Mouse (Mus musculus): ENCODE data around the gene Taf8. TPM values are rescaled to one million over a fixed set of nuclear protein-coding genes. Genes with fewer than 3 reads are reported as not detected.

The Taf8 gene
- total RNA-seq, 2 experiments from 2014 or later, result 13.8 to 14.3 TPM

DNA sequence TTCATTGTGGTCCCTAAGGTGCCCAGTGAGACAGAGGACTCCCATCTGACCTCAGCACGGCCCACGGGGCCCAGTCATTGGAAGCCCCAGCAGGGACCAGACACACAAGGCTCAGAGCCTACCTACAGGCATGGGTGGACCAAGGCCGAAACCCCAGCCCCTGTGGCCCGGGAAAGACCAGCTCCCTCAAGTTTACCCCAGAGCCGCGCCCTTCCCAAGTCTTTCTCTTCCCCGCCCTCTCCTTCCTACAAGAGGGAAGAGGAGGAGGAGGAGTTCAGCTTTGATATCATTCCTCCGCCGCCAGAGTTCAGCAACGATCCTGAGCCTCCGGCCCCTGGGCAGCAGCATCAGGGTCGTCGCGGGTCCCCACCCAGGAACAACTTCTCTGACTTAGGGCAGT is 34.0 kb downstream of the Taf8 start:
- intact Hi-C loops (cut with DNase I), result no loop called here
- no peak for DNase-seq (ENCODE audit: extremely low spot score in 1 of 2, low spot score in 2 of 2)

DNA sequence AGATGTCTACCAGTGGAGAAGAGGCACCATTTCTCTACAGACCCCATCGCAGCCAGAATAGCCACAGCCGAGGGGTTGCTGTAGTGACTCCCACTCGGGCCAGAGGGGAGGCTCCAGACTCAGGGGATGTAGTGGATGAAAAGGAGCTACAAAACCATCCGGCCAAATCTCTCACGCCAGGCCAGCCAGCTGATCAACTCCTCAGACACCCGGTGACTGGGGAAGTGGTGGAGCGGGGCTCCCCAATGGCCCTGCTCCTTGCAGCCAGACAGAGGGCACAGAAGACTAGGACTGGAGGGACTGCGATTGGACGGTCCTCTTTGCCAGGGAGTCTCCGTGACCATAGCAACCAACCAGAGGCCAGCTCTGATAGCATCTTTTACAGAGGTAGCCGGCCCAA is 34.4 kb downstream of the Taf8 start:
- no peak for DNase-seq (ENCODE audit: extremely low spot score in 1 of 2, low spot score in 2 of 2)
- intact Hi-C loops (cut with DNase I), result no loop called here

DNA sequence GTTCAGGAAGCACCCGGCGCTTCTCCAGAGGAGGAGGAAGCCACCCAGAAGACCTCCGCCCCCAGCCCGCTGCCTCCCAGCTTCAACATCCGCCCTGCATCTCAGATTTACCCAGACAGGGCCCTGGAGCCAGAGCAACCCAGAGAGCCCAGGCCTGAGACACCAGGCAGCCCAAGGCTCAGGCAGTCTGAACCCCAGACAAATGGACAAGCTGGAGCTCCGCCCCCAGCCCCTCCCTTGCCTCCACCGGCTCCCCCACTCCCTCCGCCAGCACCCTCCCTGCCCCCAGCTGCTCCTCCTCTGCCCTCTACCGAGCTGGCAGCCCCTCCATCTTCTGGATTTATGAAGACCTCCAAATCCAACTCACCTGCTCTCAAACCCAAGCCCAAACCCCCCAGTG is 35.8 kb downstream of the Taf8 start:
- DNase-seq (ENCODE audit: extremely low spot score in 1 of 2, low spot score in 2 of 2), result no peak
- intact Hi-C loops (cut with DNase I), result no loop called here

DNA sequence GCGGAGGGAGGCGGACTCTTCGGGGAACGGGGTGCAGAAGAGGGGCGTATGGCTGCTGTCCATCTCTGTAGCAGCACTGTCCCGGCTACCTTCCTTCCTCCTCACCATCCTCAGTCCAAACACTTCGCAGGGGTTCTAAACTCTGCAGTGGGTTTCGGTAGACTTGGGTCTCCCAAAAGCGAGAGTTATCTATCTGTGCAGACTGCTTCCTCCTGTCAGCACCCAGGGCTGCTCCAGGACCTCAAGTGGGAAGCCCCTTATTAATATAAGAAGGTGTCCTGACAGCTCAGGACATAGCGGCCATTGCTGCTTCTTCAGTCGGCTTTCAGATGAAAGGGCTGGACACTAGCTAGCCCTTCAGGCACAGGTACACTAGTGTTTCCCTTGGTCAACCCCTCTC is 37.1 kb downstream of the Taf8 start:
- no peak for DNase-seq (ENCODE audit: extremely low spot score in 1 of 2, low spot score in 2 of 2)
- intact Hi-C loops (cut with DNase I), result no loop called here

DNA sequence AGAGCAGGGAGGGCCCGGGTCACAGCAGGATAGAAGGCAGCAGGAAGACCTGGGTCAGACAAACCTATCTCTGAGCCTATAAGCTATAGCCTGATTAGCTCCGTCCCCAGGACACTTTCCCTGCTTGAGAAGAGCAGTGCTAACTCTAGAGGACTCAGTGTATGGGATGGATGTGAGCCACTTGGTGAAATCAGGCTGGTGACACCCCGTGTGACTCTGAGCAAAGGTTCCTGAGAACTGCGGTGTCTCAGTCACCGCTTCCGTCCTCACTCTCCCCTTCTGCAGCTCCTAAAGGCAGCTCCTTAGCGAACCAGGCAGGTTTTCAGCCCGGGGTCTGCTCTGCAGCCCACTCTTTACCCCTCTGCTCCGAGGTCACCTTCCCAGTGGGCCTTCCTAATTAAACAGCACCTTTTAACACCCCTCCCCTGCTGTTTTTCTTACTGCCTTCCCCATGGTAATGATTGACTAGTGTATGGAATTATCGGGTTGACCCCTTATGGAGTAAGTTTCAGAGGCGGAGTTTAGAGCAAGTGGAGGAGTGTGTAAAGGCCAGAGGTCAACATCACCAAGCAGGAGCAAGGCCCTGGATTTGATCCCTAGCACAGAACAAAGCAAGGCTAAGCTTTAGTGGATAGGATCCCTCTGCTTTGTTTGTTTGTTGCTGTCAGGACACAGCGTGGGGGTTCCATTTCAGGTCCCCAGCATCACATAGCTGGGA is 37.7 kb downstream of the Taf8 start:
- no peak for DNase-seq (ENCODE audit: extremely low spot score in 1 of 2, low spot score in 2 of 2)
- intact Hi-C loops (cut with DNase I), result no loop called here

DNA sequence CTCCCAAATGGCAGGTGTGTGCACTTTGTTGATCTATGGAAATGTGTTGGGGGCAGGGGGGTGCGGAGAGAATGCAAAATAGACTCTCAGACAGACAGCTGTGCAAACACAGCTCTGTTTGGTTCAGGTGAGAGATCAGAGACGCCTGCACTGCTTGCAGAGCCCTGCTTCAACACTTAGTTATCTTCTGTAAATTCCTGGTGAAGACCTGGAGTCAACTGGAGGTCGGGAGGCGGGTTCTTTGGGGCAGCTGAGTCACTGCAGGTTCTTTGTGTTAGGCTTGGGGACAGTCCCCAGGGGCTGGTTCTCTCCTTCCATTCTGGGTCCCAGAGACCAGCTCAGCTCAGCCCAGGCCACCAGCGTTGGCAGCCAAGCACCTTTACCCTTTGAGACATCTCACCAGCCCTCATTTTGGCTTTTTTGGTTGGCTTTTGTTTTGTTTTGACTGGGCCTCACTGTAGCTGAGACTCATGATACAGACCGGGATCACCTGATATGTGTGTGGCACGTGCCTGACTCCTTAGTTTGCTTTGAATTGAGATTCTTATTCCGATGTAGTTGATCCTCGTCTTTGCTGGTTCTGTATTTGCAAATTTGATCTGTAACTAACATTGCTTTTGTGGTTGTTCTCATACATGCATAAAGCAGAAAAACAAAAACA is 39.2 kb downstream of the Taf8 start:
- intact Hi-C loops (cut with DNase I), result no loop called here
- DNase-seq (ENCODE audit: extremely low spot score in 1 of 2, low spot score in 2 of 2), result no peak

DNA sequence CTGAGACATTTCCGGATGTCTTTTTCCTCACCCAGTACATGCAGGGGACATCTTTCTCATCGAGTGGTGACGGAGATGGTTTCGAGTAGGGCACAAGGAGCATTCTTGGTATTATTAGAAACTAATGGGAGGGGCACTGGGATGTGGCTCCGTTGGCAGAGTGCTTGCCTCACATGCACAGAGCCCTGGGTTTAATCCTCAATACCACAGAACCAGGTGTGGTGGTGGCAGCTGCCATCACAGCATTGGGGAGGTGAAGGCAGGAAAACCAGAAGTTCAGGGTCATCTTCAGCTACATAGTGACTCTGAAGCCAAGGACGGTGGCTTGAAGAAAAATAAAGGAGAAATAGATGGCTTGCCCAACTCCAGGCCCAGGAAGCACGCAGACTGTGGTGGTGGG is 39.9 kb downstream of the Taf8 start:
- intact Hi-C loops (cut with DNase I), result no loop called here
- no peak for DNase-seq (ENCODE audit: extremely low spot score in 1 of 2, low spot score in 2 of 2)

DNA sequence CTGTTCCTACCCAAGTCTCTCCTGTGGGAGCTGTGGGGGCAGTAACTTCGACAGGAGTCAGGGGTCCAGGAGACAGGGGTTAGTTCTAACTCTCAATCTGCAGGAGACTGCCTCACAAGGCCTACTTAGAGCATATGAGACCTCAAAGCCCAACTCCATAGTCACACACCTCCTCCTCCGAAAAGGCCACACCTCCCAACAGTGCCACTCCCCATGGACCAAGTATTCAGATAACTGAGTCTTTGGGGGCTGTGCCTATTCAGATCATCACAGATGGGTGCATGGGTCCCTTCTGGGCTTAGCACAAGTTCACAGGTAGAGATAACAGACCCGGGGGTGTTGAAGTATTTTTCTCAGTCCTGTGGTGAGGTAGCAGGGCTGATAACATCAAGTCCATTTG is 40.4 kb downstream of the Taf8 start:
- intact Hi-C loops (cut with DNase I), result no loop called here
- no peak for DNase-seq (ENCODE audit: extremely low spot score in 1 of 2, low spot score in 2 of 2)

DNA sequence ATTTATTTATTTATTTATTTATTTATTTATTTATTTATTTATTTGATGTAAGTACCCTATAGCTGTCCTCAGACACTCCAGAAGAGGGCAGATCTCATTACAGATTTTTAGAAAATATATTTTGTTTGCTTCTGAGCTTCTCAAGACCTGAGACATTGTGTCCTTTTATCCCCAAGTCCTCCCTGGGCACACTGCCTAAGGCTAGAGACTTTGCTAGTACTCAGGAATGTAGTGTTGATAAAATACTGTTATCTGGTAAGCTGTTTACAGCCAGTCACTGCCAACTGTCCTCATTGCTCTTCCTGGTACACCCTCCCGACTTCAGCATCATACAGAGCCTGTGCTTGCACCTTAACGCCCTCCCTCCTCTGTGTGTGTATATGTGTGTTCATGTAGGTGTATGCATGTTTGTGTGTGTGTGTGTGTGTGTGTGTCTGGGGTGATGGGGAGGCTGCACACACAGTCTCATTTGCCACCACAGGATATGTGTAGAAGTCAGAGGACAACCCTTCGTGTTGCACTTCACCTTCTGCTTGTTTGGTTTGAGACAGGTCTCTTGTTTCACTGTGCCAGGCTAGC is 42.7 kb downstream of the Taf8 start:
- intact Hi-C loops (cut with DNase I), result no loop called here
- DNase-seq (ENCODE audit: extremely low spot score in 1 of 2, low spot score in 2 of 2), result no peak

DNA sequence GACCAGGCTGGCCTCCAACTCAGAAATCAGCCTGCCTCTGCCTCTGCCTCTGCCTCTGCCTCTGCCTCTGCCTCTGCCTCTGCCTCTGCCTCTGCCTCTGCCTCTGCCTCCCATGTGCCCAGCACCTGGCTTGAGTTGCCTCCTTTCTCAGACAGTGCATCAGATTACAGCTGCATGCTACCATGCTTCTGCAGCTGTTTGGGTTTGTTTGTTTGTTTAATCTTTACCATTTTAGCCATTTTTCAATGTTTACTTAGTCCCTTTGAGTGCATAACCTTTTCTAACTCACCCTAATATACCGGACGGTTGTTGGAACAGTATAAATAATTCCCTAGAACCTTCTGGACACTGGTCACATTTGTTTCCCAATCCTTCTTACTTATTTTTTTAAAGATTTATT is 43.2 kb downstream of the Taf8 start:
- intact Hi-C loops (cut with DNase I), result no loop called here
- no peak for DNase-seq (ENCODE audit: extremely low spot score in 1 of 2, low spot score in 2 of 2)

DNA sequence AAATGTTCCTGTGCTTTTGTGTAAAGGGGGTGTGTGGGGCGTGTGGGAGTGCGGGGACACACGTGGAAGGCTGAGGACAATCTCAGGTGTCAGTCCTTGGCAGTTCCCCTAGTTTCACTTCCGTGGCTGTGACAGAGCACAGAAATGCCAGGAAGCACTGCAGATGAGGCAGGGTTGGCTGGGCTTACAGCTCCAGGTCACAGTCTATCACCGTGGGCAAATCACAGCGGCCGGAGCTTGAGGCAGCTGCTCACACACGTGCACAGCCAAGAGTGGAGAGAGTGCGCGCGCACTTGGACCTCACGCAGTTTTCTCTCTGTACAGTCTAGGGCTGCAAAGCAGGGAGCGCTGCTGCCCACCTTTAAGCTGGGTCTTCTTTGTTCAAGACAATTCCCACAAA is 43.8 kb downstream of the Taf8 start:
- intact Hi-C loops (cut with DNase I), result no loop called here
- DNase-seq (ENCODE audit: extremely low spot score in 1 of 2, low spot score in 2 of 2), result no peak

DNA sequence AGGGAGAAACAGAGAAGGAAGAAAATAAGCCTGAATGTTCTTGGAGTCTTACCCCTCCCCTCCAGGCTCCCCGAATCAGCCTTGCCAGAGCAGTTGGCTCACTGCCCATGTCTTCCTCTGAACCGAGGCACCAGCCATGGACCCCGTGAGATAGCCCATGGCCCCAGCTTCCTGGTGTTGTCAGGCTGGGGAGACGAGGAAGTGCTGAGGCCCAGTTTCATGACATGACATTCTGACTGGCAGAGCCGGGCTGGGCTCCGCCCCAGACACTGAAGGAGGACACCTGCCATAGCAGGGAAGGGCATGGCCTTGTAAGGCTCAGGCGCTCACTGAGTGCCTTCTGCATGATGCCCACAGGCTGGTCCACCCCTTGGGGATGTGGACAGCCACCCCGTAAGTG is 47.4 kb downstream of the Taf8 start:
- peak in 1 of 2 experiments; percentile 51 for DNase-seq (ENCODE audit: extremely low spot score in 1 of 2, low spot score in 2 of 2)
- intact Hi-C loops (cut with DNase I), result no loop called here

DNA sequence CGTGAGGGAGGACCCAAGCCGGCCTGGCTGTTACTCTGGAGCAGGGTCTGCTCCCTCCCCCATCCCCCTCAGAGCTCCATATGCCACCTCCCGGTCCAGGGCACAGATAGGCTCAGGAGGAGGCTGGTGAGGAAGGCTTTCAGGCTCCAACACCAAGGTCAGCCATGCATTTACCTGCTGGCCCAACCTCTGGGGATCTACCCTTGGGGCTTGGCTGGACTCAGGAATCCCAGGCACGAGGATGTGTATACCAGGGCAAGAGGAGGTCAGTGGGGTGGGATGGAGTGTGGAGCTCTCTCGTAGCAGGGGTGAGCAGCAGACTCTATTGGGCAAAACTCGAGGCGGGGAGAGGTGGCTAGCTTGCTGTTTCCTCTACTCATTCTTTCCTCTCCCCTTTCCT is 49.2 kb downstream of the Taf8 start:
- no peak for DNase-seq (ENCODE audit: extremely low spot score in 1 of 2, low spot score in 2 of 2)
- intact Hi-C loops (cut with DNase I), result no loop called here

DNA sequence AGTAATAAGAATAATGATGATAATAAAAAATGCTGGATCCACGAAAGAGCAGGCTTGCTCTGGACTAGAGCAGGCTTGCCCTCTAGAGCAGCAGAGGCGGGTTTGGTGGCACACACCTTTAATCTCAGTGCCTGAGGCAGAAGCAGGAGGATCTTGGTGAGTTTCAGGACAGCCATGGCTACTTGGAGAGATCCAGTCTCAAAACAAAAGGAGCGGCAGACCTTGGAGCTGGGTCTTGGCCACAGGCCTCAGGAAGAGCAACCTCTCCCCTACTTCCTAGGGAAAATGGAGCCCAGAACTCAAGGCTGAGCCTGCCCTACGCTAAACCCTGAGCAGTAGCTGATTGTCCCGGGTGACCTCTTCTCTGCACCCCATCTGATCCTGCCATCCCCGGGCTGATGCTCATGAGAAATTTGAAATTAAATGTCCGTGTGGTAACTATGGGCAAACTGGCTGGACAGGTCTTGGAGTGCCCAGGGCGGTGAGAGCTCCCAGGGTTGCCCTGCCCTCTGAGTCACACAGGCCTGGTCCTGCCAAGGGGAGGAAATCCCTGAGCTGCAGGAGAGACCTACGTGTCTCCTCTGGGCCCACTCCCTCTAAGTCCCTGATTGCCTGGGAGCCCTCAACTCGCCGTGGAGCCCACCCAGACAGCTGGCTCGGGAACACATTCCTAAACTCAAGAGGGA is 51.1 kb downstream of the Taf8 start:
- no peak for DNase-seq (ENCODE audit: extremely low spot score in 1 of 2, low spot score in 2 of 2)
- intact Hi-C loops (cut with DNase I), result no loop called here

DNA sequence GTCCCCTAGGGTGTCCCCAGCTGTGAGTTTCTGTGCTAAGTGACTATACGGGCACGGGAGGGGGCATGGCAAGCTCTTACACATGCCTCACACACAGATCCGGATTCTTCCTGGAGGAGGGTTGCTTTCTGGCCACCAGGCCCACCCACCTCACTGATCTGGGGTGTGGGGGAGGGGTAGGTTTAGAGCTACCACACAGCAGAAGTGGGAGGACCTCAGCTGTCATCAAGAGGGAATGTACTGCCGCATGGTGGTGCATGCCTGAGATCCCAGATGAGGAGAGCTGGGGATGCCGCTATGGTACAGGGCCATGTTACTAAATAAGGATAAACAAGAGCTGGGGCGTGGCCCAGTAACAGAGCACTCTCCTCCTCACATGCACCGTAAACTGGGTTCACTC is 51.9 kb downstream of the Taf8 start:
- intact Hi-C loops (cut with DNase I), result no loop called here

DNA sequence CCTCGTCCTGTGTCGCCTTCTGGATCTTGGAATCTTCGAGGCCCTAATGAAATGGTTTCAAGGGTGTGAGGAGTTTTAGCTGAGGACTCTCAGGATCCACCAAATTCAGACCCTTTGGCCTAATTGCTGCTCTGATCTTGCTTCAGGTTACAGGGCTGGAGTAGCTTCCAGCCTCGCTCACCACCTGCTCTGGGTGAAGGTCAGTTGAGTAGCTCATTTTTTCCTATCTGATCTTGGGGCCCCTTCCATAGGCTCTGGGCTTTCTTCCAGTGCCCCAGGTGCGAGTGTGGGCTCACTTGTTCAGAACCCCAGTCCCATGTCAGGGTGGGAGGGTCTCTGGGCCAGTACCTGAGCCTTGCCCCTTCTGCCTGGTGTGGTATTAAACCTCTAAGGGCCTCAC is 52.7 kb downstream of the Taf8 start:
- no peak for DNase-seq (ENCODE audit: extremely low spot score in 1 of 2, low spot score in 2 of 2)
- intact Hi-C loops (cut with DNase I), result no loop called here

More for the DNA sequence above, 51.9 kb downstream of the Taf8 start:
- no peak for DNase-seq (ENCODE audit: extremely low spot score in 1 of 2, low spot score in 2 of 2)

DNA sequence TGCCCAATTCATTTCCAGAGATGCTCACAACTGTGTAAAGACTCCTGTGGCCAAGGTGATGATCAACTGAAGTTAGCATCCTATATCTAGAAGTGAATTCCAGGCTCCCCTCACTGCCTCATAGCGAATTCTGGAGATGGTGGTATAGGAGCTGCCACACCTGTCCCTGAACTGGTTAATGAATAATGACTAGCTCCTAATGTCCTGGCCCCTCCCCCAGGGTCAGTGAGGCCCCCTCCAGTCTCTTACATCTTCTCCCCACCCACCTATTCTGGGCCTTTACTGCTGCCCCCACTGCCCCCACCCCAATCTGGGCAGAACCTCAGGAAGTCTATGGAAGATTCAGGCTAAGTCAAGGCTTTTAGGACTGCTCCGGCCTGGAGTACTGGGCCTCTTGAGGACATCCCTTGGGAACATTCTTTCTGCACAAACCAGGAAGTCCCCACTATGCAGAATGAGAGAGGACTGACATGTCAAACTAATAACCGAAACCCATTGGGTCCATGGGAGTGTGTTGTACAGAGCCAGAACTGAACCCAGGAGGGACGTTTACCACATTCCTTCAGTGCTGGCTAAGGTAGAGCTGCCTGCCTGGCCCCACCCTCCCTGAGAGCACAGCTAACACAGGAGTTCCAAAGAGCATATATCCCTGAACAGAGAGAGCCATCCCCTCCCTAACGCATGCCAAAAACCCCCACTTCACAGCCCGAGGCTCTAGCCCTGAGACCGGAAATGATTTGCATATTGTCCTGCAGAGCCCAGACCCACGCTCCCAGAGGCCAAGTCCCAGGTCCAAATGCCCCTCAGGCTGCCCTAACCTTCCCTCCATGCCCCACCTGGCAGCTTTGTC is 53.3 kb downstream of the Taf8 start:
- intact Hi-C loops (cut with DNase I), result no loop called here
- DNase-seq (ENCODE audit: extremely low spot score in 1 of 2, low spot score in 2 of 2), result no peak

DNA sequence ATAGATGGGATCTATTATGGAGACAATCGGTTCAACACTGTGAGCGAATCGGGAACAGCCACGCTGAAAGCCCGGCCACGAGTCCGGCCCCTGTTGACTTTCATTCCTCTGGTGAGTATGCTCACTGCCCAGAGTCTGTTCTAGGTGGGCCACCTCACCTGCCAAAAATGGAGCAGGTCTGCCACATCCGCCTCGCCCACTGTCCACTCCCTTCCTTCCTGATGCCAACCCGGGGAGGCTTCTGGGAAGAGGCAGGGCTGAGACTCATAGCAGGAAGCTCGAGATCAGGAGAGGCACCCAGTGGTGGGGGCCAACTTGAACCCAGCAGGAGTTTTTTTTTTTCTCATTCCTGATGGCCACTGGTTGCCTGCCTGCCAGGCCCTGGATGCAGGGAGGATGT is 55.5 kb downstream of the Taf8 start:
- intact Hi-C loops (cut with DNase I), result no loop called here
- DNase-seq (ENCODE audit: extremely low spot score in 1 of 2, low spot score in 2 of 2), result no peak

DNA sequence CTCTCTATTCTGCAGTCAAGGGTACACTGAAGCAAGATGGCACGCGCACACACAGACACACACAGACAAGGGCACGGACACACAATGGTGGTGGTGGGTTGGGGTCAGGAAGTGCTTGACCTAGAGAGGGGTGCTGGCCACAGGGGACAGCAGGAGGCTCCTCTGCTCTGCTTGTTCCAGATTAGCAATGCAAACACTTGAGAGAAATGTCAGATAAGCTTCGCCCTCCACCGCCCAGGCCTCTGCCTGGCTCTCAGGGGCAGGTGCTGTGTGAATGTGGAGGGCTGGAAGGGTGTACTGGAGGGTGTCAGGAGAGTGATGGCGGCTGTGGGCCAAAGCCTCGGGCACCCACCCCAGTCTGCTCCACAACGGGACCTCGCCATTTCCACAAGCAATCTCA is 56.1 kb downstream of the Taf8 start:
- intact Hi-C loops (cut with DNase I), result no loop called here

More for the DNA sequence above, 56.1 kb downstream of the Taf8 start:
- DNase-seq (ENCODE audit: extremely low spot score in 1 of 2, low spot score in 2 of 2), result no peak

All from left cerebral cortex, postnatal 10 days (tissue).